Mouse (Mus musculus) frontal cortex, postnatal 14 days (tissue): Measurements from ENCODE around the gene Bdh1.
"Not testable (repeated sequence)": the region's sequence is repeated elsewhere in the genome, so short reads cannot be mapped to it uniquely, and the experiment has no call there.

Source experiments
- DNase-seq, 2 experiments: peaks; one replicate each; pipeline ENCODE4 v3.0.0; 2022; ENCODE audit warnings: low spot score in 2 of 2

The Bdh1 gene

DNA sequence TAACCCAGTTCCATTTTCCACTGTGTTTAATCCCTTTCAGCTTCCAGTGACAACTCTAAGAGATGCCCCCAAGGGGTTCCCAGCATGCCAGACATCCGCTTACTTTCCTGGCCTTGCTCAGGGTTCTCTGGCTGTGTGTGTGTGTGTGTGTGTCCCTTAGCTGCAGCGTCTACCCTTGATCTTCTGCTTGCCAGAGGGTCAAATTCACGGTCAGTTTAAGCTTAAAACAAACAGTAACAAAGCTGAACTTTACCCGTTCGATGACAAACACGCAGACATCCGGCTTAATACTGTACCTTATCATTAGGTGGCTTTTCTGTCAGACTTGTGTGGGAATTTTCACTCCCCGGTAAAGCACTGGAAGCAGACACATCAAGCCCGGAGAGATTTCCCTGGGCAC is at the start of gene Bdh1:
TSS of gene Bdh1 (plus strand) at position 281 of the 400 bp plus-strand sequence.
- no peak for DNase-seq

DNA sequence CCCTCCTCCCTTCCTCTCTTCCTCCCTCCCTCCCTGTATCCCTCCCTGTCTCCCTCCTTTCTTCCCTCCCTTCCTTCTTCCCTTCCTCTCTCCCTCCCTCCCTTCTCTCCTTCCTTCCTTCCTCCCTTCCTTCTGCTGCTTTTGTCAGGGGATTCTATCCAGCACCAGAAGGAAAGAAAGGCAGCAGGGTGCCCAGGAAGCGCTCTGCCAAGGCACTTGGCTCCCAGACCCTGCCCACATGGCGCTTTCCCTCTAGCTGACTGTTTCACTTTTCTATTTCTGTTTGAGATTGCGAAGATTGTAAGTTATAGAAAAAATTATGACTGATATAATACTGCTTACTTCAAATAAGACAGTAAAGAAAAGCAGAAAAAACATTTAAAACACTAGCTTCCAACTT is 49.8 kb upstream of the Bdh1 start:
- DNase-seq: not testable (repeated sequence)

DNA sequence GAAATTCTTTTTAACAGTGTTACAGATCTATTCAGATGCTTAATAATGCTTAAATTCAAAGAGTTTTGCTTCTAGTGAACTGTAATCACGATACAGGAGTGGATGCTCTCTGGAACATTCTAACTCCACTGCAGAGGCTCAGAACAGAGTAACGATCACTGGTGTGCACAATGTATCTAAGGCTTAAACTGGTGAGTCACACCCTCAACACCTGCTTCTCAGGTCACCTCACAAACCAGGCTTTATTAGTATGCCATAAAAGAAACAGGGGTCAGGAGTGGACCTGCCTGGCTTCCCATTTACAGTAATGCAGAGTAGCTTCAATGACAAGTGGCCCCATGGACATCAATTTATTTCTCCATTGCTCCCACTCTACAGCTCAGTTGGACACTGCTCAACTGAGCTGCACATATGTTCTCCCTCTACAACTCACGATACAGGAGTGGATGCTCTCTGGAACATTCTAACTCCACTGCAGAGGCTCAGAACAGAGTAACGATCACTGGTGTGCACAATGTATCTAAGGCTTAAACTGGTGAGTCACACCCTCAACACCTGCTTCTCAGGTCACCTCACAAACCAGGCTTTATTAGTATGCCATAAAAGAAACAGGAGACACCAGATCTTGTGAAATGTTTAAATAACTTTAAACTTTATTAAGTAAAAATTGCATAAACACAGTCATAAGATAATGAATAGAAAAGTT is 46.0 kb upstream of the Bdh1 start:
- DNase-seq: not testable (repeated sequence)

DNA sequence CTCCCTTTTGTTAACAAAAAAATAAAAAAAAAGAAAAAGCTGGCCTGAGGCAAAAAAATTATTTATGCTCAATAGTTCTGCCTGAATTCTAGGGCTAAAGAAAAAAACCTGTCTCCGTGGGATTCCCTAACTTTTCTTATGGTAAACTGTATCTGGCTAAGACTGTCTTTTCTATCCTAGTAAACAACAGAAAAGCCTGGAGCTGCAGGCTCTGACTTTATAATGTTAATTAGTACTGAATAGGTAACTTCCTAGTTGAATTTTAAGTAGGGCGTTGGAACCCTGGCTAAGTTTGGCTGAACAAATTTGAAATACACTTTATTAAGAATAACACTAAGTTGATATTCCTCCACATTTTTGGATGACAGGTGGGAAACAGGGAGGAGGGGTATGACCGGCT is 33.8 kb upstream of the Bdh1 start:
- DNase-seq: not testable (repeated sequence)

DNA sequence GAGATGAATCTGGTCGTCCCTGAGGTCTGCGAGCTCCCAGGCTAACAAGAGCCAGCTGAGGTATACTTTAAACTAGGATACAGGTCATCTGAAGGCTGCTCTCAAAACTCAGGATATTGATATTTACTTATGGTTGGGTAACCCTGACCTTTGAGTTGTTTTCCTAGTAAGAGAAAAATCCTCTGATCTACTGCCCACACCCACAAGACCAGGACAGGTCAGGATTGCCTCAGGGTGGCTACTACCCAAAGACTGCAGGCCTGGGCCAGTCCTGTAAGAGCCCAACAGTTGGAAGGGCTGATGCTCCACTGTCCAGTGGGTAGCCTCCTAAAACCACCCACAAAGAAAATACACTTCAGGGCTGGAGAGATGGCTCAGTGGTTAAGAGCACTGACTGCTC is 22.8 kb upstream of the Bdh1 start:
- no peak for DNase-seq

DNA sequence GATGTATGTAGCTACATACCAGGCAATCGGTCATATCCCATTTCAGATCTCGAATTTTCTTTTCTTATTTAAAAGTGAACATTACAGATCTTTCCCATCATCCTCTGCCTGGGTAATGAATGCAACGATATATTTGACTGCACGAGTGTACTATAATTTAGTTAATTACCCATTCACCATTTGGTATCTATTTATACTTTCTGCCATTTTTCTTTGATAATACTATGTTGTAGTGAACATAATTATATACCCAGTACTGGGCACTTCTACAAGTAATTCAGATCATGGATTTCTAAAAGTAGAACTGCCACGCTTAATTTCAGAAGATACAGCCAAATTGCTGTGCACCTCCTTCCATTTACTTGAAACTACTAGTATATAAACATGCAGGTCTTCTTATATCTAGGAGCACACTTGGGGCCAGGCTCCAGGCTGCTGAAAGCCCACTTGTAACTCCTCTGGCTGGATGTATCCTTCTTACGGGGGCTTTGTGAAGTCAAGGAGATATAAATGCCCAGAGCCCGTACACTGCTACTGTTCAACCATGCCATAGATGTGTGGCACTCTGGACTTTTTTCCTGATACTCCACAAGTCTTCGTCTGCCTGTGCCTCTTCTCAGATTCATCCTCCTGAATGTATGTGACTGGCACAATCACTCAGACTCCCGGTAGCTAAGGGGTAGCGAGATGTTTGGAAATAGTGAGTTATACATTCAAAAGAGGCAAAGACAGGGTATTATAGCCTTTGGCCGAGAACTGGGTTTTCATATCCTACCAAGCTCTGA is 21.0 kb upstream of the Bdh1 start:
- DNase-seq: no peak

DNA sequence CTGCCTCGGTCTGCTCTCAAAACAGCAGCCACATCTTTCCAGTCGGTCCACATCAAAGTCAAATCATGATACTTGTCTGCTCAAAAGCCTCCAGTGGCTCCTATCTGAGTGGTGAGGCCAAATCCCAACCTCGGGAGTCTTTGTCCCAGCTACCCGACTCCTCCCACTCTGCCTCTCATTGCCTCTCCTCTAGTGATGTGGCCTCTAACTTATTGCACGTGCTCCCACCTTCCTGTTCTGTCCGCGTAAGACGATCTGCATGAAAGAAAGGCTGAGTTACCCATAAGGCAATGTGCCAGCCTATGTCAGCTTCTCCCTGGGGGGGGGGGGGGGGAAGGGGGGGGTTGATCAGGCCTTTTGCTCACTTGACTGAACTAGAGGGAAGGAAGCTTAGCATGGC is 20.0 kb upstream of the Bdh1 start:
- DNase-seq: no peak

DNA sequence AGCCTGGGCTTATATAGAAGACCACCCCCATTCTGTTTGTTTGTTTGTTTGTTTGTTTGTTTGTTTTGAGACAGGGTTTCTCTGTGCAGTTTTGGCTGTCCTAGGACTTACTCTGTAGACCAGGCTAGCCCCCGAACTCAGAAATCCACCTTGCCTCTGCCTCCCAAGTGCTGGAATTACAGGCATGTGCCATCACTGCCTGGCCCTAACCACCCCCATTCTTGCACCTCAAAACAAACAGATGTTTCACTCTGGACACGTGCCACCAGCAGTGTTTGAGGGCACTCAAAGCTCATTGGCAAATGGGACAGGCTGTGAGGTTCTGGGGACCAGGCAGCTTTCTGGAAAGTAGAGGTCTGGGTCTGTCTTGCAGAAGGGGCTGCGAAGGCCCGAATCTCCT is 18.1 kb upstream of the Bdh1 start:
- no peak for DNase-seq

DNA sequence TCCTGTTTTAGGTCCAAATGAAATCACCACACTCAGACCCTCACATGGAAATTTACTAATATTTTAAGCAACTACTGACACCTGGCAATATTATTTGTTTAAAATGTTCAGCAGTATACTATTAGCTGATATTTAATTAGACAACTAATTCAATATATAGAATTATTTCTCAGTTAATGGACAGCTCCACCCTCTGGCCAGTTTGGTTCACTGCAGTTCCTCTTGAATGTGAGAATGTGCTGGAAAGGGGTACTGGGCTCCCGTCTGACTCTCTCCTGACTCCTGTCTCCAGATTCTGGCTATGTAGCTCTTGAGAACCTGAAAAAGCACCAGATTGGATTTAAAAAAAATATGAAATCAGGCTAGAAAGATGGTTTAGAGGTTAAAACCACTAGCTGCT is 17.0 kb upstream of the Bdh1 start:
- DNase-seq: no peak

DNA sequence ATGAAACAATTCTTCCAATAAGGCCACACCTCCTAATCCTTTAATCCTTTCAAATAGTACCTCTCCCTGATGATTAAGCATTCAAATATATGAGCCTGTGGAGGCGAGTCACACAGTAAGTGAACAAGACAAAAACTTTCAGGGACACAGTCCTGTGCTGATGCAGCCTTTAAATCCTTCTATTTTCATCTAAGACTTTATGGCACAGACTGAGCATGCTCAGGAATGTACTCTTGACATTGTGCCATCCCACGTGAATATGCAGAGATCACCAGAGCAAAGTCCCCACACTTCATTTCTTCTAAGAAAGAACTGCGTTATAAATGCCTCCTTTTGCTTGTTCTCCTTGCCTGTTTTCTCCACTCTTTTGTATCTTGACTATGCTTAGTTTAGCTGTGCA is 14.2 kb upstream of the Bdh1 start:
- no peak for DNase-seq

DNA sequence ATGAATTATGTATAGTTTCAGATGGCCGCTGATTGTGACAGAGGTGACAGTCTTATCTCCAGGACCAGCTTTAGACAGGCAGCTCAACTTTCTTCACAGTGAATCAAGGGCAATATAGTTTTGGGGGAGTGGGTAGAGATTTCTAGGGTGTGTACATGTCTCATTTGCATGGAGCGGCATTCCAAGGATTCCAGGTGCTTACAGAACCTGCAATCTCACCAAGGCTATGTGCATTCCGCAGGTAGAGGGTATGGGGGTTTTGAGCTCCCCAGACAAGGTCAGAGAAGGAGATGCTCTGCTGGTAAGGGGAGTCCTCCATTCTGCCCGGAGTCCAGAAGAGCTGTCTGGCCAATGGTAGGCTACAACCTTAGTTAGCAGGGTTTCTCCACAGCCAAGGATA is 11.1 kb upstream of the Bdh1 start:
- no peak for DNase-seq

DNA sequence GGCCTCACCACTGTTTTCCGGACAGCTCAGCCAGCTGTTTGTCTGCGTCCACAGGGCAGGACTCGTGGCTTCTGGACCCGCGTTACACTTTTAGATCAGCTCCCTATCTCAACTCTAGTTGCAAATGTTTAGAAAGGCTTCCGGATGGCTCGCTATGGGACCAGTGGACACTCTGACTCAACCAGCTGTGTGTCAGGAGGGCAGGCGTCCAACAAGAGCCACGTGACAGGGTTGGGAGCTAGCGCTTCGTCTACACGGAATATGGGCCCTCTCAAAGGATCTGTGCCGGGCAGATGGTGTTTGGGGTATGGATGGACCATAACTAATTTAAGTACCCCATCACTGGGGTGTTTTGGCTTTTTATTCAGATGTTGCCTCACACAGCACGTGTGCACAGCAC is 9.8 kb upstream of the Bdh1 start:
- no peak for DNase-seq

DNA sequence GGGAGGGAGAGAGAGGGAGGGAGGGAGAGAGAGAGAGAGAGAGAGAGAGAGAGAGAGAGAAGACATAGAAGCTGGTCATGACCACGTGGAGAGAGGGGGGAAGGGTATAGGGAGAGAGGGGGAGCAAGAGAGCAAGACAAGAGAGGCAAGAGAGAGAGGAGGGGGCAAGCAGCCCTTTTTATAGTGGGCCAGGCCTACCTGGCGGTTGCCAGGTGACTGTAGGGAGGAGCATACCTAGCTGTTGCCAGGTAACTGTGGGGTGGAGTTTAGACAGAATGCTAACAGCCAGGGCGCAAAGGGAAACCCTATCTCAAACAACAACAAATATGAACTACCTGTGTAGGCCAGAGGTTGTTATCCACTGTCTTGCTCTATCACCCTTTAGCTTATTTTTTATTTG is 8.3 kb upstream of the Bdh1 start:
- no peak for DNase-seq

DNA sequence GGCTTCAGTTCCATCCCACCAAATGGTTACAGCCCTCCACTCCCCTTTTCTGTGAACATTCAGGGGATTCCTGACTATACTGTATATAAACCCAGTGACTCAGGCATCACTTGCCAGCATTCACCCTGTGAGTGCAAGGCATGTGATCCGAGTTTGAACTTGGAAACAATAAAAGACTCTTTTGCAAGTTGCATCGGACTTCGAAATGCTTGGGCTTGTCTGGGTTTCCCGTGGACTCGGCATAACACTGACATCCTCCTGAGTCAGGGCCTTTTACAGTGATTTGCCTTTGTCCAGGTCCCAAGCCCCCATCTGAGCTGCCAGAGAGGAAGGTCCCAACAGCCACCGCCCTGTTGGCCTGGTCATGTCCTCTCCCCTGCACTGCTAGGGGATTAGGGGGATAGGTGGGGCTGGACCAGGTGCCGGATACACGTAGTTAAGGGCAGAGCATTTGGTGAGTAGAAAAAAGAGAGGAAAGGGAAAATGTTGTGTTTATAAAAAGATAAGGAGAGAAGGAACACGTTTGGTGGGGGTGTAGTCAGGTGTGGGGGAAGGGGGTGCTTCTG is 6.1 kb upstream of the Bdh1 start:
- no peak for DNase-seq

DNA sequence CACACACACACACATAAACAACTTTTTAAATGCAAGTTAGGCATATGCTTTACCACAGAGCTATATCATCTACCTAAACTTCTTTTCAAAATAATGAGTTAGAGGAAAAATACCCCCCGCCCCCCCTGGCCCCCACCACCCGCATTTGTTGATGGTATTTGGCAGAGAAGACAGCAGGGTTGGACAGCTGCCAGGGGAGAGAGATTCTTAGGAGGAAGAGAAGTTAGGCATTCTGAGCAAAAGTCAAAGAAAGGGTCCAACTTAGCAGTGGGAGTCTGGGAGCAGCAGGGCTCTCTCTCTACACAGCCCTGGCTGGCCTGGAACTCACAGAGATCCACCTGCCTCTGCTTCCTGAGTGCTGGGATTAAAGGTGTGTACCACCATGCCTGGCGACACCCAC is 3.4 kb upstream of the Bdh1 start:
- DNase-seq: no peak

DNA sequence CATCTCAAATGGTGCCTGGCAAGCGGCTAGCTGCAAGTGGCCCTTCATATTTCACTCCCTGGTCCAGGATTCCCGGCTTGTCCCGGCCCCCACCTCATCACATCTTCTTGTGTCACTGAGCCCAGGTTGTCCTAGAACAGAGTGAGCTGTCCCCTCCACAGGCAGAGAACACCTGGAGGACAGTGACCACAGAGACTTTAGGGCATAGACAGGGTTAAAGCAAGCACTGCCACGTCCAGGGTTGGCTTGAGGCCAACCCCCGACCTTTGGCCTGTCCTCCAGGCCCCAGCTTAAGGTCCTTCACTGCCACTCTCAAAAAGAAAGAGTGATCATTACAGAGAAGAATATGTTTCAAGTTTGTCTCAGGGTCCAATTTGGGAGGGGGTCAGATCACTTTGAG is 2.6 kb upstream of the Bdh1 start:
- DNase-seq: no peak

DNA sequence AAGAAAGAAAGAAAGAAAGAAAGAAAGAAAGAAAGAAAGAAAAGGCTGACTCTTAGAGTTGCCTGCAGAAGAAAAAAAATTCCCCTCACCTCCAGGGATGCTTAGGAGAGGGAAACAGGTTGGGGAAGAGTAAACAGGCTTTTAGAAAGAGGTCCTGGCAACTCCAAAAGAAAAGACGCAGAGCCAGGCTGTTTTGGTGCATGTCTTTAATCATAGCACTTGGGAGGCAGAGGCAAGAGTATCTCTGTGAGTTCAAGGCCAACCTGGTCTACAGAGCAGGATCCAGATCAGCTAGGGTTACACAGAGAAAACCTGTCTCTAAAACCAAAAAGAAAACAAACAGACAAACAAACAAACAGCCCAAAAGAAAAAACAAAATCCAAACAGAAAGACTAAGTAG is 642 bp downstream of the Bdh1 start:
- no peak for DNase-seq

DNA sequence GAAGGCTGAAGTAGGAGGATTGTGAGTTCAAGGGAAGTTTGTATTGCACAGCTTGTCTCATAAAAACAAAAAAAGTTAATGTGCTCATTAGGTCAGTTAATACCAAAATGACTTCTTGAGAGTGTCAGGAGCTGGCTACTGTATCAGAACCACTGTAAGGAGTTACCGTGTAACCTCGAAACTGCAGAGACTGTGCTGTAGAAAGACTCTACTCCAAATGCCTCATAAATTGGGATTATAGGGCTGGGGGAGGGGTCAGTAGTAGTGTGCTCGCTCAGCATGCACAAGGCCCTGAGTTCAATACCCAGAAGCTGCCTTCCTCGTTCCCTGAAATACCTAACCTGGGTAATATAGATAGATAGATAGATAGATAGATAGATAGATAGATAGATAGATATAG is 1.3 kb downstream of the Bdh1 start:
- no peak for DNase-seq

DNA sequence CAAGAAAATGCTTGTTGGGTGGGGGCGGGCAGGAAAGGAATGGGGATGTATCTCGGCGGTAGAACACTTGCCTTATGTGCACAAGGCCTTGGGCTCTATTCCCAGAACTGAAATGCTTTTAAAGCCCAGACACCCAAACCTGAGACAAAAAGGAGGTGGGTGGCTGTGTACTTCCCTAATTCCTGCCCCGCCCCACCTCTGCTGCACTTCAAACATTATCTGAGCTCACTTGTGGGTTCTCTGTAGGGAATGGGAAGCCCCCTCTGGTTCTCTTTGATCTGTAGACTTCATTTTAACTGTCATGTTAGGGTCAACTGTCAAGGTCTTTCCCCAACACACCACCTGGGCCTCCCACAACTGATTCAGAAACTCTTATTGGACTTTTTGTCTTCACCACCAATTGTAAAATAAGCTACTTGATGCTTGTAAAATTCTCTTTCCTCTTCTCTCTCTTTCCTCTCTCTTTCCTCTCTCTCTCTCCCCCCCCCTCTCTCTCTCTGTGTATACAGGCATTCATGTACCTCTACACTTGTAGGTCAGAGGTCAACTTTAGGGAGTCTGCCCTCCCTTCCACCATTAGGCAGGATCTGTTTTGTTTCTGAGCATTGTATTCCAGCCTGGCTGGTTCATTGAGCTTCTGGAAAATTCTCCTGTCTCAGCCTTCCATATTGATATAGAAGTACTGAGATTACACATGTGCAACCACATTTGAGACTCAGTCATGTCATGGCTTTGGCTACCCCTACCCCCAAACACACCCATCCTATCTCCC is 2.5 kb downstream of the Bdh1 start:
- DNase-seq: no peak

DNA sequence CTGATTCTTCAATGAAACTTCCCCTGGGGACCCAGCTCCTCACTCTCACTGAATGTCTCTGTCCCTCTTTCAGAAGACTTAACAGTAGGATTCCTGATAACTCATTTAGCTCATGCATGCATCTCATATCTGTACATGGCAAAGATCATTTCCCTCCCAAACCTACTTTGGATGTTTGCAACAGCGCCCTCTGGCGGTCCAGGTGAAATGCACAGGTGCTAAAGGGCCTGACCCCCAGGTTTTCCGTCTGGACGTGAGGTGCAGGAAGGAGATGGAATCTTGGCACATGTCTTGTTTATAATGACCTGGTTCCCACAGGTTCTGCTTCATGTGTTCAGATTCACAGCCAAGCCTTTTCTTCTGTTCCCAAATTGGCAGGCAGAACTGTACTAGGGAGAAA is 3.4 kb downstream of the Bdh1 start:
- peak; percentile 49 to 56 for DNase-seq

DNA sequence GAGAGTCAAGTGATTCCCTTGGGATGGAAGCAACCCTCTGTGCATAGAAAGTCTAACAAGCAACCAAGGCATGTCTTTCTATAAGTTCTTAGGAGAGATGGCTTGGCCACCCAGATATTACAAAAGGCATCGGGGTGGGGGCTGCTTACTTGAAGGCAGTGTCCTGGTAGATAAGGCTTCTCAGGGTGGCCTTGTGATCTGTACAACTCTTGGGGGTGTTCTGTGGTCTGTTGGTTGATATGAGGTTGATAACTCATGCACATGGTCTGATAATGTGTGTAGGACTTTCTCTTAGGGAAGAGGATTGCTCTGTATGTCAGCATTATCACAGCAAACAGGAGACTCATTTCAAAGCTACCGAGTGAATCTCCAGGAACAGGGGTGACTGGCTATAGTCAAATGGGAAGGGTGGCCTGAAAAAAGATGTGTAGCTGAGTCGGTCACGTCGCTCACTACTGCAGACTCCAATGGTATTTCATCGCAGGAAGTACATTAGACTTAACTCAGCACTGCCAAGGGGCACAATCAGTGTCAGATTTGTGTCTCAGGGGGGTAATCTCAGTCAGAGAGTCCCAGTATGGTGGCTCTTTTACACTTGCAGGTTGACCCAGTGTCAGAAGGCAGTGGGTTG is 4.5 kb downstream of the Bdh1 start:
- DNase-seq: no peak

DNA sequence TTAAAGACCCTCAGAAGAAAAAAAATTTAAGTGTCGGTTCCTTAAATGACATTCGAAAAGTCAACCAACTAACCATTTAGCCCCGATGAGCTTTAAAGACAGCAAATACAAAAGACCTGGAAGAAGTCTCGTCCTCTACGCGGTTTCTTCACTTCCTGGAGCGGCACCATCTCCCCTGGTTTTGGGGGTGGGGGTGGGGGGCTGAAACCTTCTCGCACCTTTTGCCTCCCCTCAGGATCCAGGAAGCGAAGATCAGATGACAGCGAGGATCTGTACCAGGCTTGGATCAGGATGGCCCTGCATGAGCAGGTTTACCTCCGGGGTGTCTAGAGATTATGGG is 6.2 kb downstream of the Bdh1 start:
- DNase-seq: no peak
